ENCODE assay signal across 8 mouse cellular contexts in the genomic region with DNA sequence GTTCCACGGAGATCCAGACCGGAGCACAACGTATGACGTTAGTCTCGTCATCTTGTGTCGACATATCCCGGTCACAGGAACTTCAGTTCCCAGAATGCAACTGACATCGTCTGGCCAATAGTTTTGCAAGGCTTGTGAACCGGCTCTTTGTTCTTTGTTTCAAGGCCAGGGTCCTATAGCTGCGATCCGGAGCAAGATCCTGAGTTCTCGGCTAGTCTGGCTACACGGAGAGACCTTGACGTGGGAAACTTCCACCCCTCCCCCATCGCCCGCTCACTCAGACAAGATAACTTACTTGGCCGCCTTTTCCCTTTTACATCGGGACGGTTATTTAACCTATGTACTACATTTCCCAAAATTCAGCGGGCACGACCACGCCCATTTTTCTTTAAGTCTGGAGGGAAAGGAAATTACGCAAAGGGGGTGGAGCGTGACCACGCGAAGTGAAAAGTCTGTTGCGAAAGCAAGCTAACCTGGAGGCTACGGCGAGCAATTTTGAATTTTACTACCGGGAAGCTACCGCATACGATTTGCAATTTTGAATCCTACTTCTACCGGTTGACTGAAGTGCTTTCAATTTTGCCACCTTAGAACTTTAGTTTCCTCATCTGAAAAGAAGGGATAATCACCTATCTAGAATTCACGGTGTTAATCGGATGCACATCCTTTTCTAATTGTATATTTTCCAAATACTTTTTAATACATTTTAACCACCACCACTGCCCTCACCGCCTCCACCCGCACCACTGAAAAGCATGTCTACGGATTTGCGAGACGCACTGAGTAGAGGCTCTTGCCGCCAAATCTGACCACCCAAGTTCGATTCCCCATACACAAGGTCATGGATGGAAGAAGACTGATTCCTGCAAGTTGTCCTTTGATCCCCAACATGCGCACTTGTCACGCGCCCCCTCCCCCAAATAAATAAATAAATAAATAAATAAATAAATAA. TPM values are rescaled to one million over a fixed set of nuclear protein-coding genes. Genes with fewer than 3 reads are reported as not detected.
DNase-seq lines count a peak whose midpoint lies in the region; ATAC-seq lines count a peak whose summit lies in the region.

A gene (minus strand): TSS at position 73 of the 952 bp plus-strand sequence.

- DNase-seq in MN1 (ENCODE audit: low spot score), result peak; percentile 71
- peak; percentile 92 for DNase-seq in cerebellum, adult 9-10 months
- peak; percentile 79 to 85 for DNase-seq in frontal cortex, adult 2 months (ENCODE audit: extremely low spot score in 1 of 2, low spot score in 1 of 2)
- peak; percentile 81 for DNase-seq in hindbrain, embryonic 11.5 days (ENCODE audit: low spot score)
- DNase-seq in layer of hippocampus, postnatal 10 days (ENCODE audit: low spot score in 2 of 2), result peak; percentile 66 to 74
- peak; percentile 90 for DNase-seq in lung, postnatal 10 days
- DNase-seq in ovary, postnatal 36 days (ENCODE audit: low spot score), result peak; percentile 72
- peak; percentile 84 for DNase-seq in thymus, postnatal 25 days

- no peaks in the 10 kb centered on the region for H3K4me1 ChIP-seq in hindbrain, embryonic 11.5 days (replicated peaks; ENCODE audit: control insufficient read depth, insufficient read depth, low read length)

- H3K4me3 ChIP-seq in hindbrain, embryonic 11.5 days (ENCODE audit: low read depth, low read length), result peak within 1 kb of the TSS; percentile 48

- no peaks in the 10 kb centered on the region for H3K36me3 ChIP-seq in hindbrain, embryonic 11.5 days (ENCODE audit: control insufficient read depth, insufficient read depth, low read length)

- H3K27ac ChIP-seq in hindbrain, embryonic 11.5 days (ENCODE audit: low read depth, low read length), result no peak within 1 kb of the TSS

- peak; percentile 92 for ATAC-seq in hindbrain, embryonic 11.5 days (ENCODE audit: low FRiP score)

- H3K4me2 ChIP-seq in hindbrain, embryonic 11.5 days (replicated peaks; ENCODE audit: low read depth, low read length), result peak within 1 kb of the TSS; percentile 43

- H3K27me3 ChIP-seq in hindbrain, embryonic 11.5 days (ENCODE audit: control insufficient read depth, insufficient read depth, low read length), result no peaks in the 10 kb centered on the region

- H3K9me3 ChIP-seq in hindbrain, embryonic 11.5 days (ENCODE audit: control insufficient read depth, low read length), result no peaks in the 10 kb centered on the region

- 13% methylated on average over 45 of the region's 45 CpGs for WGBS in hindbrain, embryonic 11.5 days

- peak within 1 kb of the TSS; percentile 64 for H3K9ac ChIP-seq in hindbrain, embryonic 11.5 days (ENCODE audit: low read depth, low read length)

RNA-seq across cellular contexts. Expression of the gene that starts here (rescaled TPM):
- polyA plus RNA-seq in frontal cortex, adult 2 months (2012; rRNA removed), result 28.2 and 28.4 TPM in 2 replicates
- polyA plus RNA-seq in hindbrain, embryonic 11.5 days (2014; fragmentation: Nextera tagmentation; extraction: Ambion mirVana), result 42.8 and 43.3 TPM in 2 replicates
- total RNA-seq in layer of hippocampus, postnatal 10 days (2021), result 10 to 100 TPM; 24.0 to 27.7 TPM
